Mouse (Mus musculus) liver, adult 2 months (tissue): Measurements from ENCODE around the gene Ripor1. TPM values are rescaled to one million over a fixed set of nuclear protein-coding genes. Genes with fewer than 3 reads are reported as not detected.

Source experiments
- DNase-seq: peaks from one replicate; pipeline ENCODE4 v3.0.0-alpha.2; 2011; ENCODE audit warnings: low read depth, low spot score; ENCODE audit errors: extremely low read depth
- H3K27ac ChIP-seq: fragments of 200-500 bp; replicated peaks from 2 replicates; pipeline ENCODE4 v1.5.1; 2012; ENCODE audit warnings: low read depth, mild to moderate bottlenecking, control low read depth, inconsistent platforms, low read length; ENCODE audit not compliant: insufficient read depth
- H3K27me3 ChIP-seq: fragments of 200-500 bp; 2 replicates; pipeline ENCODE4 v1.6.1; 2012; ENCODE audit warnings: mild to moderate bottlenecking, moderate library complexity, low read length, inconsistent platforms; ENCODE audit not compliant: control insufficient read depth, insufficient read depth
- H3K36me3 ChIP-seq: fragments of 200-500 bp; 2 replicates; pipeline ENCODE4 v1.6.1; 2012; ENCODE audit warnings: low read length, inconsistent platforms; ENCODE audit not compliant: control insufficient read depth, insufficient read depth
- H3K4me1 ChIP-seq: fragments of 200-500 bp; 2 replicates; pipeline ENCODE4 v1.6.1; 2011; ENCODE audit warnings: low read length; ENCODE audit not compliant: control insufficient read depth, insufficient read depth
- H3K4me3 ChIP-seq: fragments of 200-500 bp; 2 replicates; pipeline ENCODE4 v1.5.1; 2011; ENCODE audit warnings: low read depth, mild to moderate bottlenecking, control low read depth, low read length, moderate library complexity; ENCODE audit not compliant: insufficient read depth
- H3K79me2 ChIP-seq: fragments of 200-500 bp; 2 replicates; pipeline ENCODE4 v1.6.1; 2012; ENCODE audit warnings: inconsistent platforms, mild to moderate bottlenecking, low read length, moderate library complexity; ENCODE audit not compliant: control insufficient read depth, insufficient read depth
- H3K9ac ChIP-seq: fragments of 200-500 bp; 2 replicates; pipeline ENCODE4 v1.6.1; 2012; ENCODE audit warnings: low read depth, mild to moderate bottlenecking, control low read depth, inconsistent platforms, low read length
- CTCF ChIP-seq: fragments of 200-500 bp; IDR thresholded peaks from 2 replicates; pipeline ENCODE4 v1.5.1; 2011; ENCODE audit warnings: low read depth, low read length, control low read depth
- POLR2A ChIP-seq: fragments of 200-500 bp; IDR thresholded peaks from 2 replicates; pipeline ENCODE4 v1.6.1; 2011; ENCODE audit warnings: low read length, control low read depth; ENCODE audit not compliant: insufficient read depth; ENCODE audit errors: extremely low read depth
- WGBS: fragments of 180-500 bp; shearing (Covaris S2); methylation state at CpG from one replicate; pipeline ENCODE4 v1.1.7; 2018; 5-methylcytosine and 5-hydroxymethylcytosine counted together
- polyA plus RNA-seq: library from polyadenylated mRNA; depleted of rRNA; stranded (reverse); fragments of >200 nt; gene quantifications from 2 replicates; pipeline ENCODE4 v1.2.3, GENCODE M21; 2012
- total RNA-seq: library from RNA; depleted of rRNA; stranded (reverse); fragments of >200 nt; gene quantifications from 2 replicates; pipeline ENCODE4 v1.2.3, GENCODE M21; 2014

The Ripor1 gene
- total and polyA plus RNA-seq, 2 experiments = 1.3 to 7.4 TPM

DNA sequence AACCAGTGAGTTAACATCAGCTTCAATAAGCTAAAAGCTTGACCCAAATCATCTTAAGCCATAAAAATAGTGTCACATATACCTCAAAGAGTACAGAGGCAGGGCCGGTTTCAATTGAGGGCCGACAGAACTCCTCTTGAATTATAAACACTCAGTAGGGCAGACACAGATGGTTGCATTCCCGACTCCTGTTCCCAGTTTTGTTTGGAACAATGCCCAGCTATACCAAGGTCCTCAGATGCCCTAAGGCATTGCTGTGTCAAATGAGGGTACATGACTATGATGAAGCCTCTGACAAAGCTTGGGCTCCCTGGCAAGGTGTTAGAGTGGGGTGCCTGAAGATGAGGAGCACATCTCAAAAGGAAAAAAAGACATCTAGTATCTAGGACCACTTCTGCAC is 29.5 kb upstream of the Ripor1 start:
- 73% methylated on average over 3 of the region's 3 CpGs for WGBS

DNA sequence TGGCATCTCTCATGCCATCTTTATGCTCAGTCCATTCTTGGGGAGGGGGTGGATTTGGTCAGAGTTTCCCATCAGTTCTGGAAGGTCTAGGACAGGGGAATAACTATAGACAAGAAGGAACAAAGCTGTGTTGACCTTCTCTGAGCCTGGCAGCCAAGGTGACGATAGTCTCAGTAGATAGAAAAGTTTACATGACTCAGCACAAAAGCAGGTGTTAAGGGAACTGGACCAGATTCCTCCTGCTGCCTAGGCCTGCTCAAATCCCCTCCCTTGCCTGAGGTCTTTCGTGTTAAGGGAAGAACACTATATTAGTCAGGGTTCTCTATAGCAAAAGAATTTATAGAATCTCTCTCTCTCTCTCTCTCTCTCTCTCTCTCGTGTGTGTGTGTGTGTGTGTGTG is 25.3 kb upstream of the Ripor1 start:
- Histone ChIP-seq H3K9ac (no peak overlapping the region), H3K36me3 (no peaks in the 10 kb centered on the region), H3K79me2 (no peaks in the 10 kb centered on the region), H3K27ac (no peak overlapping the region), H3K4me3 (no peak overlapping the region), H3K4me1 (no peaks in the 10 kb centered on the region), H3K27me3 (no peaks in the 10 kb centered on the region)
- TF ChIP-seq POLR2A = no peak
- TF ChIP-seq CTCF = no peak
- WGBS = 71% methylated on average over 3 of the region's 3 CpGs
- no peak for DNase-seq

More for the DNA sequence above, 29.5 kb upstream of the Ripor1 start:
- Histone ChIP-seq H3K4me1 (no peaks in the 10 kb centered on the region), H3K27ac (no peak overlapping the region), H3K9ac (no peak overlapping the region), H3K36me3 (no peaks in the 10 kb centered on the region), H3K79me2 (no peaks in the 10 kb centered on the region), H3K27me3 (no peaks in the 10 kb centered on the region), H3K4me3 (no peak overlapping the region)
- no peak for DNase-seq
- no peak for TF ChIP-seq CTCF
- no peak for TF ChIP-seq POLR2A

DNA sequence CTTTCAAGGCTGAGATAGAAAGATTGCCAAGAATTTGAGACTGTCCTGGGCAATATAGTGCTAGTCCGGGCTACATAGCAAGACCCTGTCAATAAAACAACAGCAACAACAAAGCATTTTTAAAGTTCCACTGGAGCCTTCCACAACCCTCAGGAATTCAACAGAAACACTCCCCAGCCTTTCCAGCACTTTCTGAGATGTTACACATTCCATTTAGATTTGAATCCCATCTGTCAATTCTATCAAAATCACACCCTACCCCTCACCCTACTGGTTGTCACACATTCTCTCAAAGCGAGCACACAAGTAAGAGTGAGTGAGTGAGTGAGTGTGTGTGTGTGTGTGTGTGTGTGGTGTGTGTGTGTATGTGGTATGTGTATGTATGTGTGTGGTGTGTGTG is 12.6 kb upstream of the Ripor1 start:
- Histone ChIP-seq H3K79me2 (no peaks in the 10 kb centered on the region), H3K27me3 (no peaks in the 10 kb centered on the region; the same call in 1 of the 2 replicates), H3K4me3 (no peak overlapping the region), H3K36me3 (no peaks in the 10 kb centered on the region), H3K9ac (no peak overlapping the region), H3K27ac (no peak overlapping the region), H3K4me1 (no peaks in the 10 kb centered on the region)
- 87% methylated on average over 2 of the region's 2 CpGs for WGBS
- DNase-seq = no peak
- no peak for TF ChIP-seq CTCF
- no peak for TF ChIP-seq POLR2A

DNA sequence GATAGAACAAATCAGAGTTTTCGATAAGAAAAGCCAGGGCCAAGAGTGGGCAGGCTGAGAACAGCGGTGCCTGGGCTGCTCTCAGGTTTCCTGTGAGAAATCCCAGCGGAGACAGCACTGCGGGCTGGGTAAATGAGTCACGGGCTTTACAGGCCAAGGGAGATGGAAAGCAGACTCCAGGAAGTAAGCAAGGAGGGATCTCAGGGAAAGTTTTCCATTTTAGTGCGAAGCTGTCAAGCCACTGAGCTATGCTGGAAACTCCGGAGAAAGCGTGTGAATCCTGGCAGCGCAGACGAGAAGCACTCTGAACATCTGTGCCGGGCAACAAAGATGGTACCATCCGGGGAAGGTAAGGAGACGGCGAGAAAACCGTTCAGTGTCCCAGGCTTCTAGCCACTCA is 11.2 kb upstream of the Ripor1 start:
- H3K36me3 ChIP-seq = no peaks in the 10 kb centered on the region
- H3K9ac ChIP-seq = no peak overlapping the region; the same call in 1 of the 2 replicates
- 59% methylated on average over 15 of the region's 15 CpGs for WGBS
- no peaks in the 10 kb centered on the region for H3K4me1 ChIP-seq
- H3K27ac ChIP-seq = no peak overlapping the region
- no peak for DNase-seq
- no peak for TF ChIP-seq CTCF
- no peak for TF ChIP-seq POLR2A
- H3K79me2 ChIP-seq = no peaks in the 10 kb centered on the region
- no peak overlapping the region for H3K4me3 ChIP-seq
- H3K27me3 ChIP-seq = no peaks in the 10 kb centered on the region; the same call in 1 of the 2 replicates

DNA sequence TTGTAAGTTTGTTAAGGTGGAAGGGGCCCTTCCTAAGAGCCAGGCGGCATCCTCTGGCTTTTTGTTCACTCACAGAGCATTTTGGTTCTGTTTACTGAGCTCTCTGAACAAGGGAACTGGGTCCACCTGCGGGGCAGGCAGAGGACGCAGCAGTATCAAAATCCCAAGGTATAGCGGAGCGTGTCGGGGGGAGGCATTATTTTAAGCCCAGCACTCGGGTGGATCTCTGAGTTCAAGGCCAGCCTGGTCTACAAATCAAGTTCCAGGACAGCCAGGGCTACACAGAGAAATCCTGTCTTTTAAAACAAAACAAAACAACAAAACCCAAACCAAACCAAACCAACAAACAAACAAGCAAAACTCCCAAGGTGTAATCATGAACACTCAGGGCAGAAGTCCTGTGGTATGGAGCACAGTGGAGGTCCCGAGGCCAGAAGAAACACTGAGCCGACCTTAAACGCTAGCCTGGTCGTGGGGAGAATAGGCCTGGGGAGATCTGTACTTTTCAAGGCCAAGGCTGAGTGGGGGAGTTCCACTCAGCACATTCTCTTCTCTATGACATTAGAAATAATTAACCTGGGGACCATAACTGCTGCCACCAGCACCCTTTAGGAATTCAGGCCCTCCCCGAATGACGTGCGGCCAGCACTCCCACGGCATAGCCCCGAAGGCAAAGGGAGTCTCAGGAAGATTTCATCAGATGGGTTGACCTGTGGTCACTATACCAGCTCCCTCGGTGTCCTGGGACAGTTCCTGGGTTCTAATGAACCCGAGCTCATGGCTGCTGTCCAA is 10.4 kb upstream of the Ripor1 start:
- no peaks in the 10 kb centered on the region for H3K79me2 ChIP-seq
- no peaks in the 10 kb centered on the region for H3K27me3 ChIP-seq
- no peaks in the 10 kb centered on the region for H3K36me3 ChIP-seq
- H3K27ac ChIP-seq = no peak overlapping the region
- no peaks in the 10 kb centered on the region for H3K4me1 ChIP-seq
- no peak overlapping the region for H3K4me3 ChIP-seq
- DNase-seq = no peak
- TF ChIP-seq POLR2A = no peak
- TF ChIP-seq CTCF = no peak
- 55% methylated on average over 18 of the region's 18 CpGs for WGBS
- H3K9ac ChIP-seq = no peak overlapping the region
